Mouse (Mus musculus) forebrain, embryonic 10.5 days (tissue): Measurements from ENCODE around the gene C130026I21Rik. TPM values are rescaled to one million over a fixed set of nuclear protein-coding genes. Genes with fewer than 3 reads are reported as not detected.

Source experiments
- microRNA-seq: library from miRNA; unstranded; fragments of <30 nt; microRNA quantifications from one replicate; pipeline ENCODE4, GENCODE M21; 2017
- polyA plus RNA-seq: library from polyadenylated mRNA; unstranded; fragments of >200 nt; fragmentation: Nextera tagmentation; extraction: Ambion mirVana; gene quantifications from 2 replicates; pipeline ENCODE4 v1.2.1, GENCODE M21; 2016

Gene C130026I21Rik
- polyA plus RNA-seq, 1 experiment from 2014 or later, result not detected

Small RNA genes within 50 kb of the gene (microRNA-seq; reads per million reads assigned to microRNA genes)
- gene Gm27907, result not detected

Other genes starting within 250 kb of the C130026I21Rik start
- gene Gm10553, start 170.4 kb downstream of the C130026I21Rik start, polyA plus RNA-seq, result not detected in 2 replicates
- gene A530032D15Rik, start 160.7 kb downstream of the C130026I21Rik start, polyA plus RNA-seq, result not detected in 2 replicates